Mouse (Mus musculus): ENCODE measurements around the gene Ddhd1.

DNA sequence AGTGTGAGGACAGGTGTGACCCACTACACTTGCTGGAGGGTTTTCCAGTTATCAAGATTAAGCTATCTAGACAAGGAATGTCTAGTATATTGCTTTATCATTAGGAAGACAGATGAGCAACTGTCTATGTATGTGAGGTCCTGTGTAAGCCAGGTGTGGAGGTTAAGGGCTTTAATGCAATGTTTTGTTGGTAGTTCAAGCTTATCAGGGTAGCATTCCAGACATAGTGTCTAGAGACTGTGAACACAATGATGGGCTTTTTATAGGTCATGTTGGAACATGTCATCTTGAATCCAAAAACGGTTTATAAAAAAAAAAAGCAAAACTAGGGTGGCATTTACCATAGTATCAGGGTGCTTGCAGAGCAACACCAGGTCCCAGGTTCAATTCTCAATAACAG, 28.0 kb downstream of the Ddhd1 start:
- TF ChIP-seq CTCF (IDR thresholded peaks at IDR 0.05; ENCODE audit: low read depth, low read length) (no peak), POLR2A (IDR thresholded peaks at IDR 0.05; ENCODE audit: insufficient read depth, low read length) (no peak), EP300 (IDR thresholded peaks at IDR 0.05; ENCODE audit: insufficient read depth, low read depth, low read length) (no peak)
